Mouse (Mus musculus) spleen, adult 2 months (tissue): ENCODE results near the gene Hpgd. TPM values are rescaled to one million over a fixed set of nuclear protein-coding genes. Genes with fewer than 3 reads are reported as not detected.

Source experiments
- DNase-seq, 2 experiments: peaks; one replicate each; pipeline versions ENCODE4 v3.0.0 to v3.0.0-alpha.2; 2012 to 2021; ENCODE audit warnings: low spot score in 2 of 2, low read depth in 1 of 2
- H3K27ac ChIP-seq: fragments of 200-500 bp; 2 replicates; pipeline ENCODE4 v1.5.1; 2012; ENCODE audit warnings: low read length, inconsistent platforms; ENCODE audit not compliant: insufficient read depth
- H3K27me3 ChIP-seq: fragments of 200-500 bp; 2 replicates; pipeline ENCODE4 v1.6.1; 2012; ENCODE audit warnings: mild to moderate bottlenecking, moderate library complexity, low read length, inconsistent platforms; ENCODE audit not compliant: control insufficient read depth, insufficient read depth
- H3K36me3 ChIP-seq: fragments of 200-500 bp; 2 replicates; pipeline ENCODE4 v1.6.1; 2012; ENCODE audit warnings: mild to moderate bottlenecking, low read length, inconsistent platforms; ENCODE audit not compliant: control insufficient read depth, insufficient read depth
- H3K4me1 ChIP-seq: fragments of 200-500 bp; 2 replicates; pipeline ENCODE4 v1.6.1; 2011; ENCODE audit warnings: inconsistent platforms; ENCODE audit not compliant: control insufficient read depth, insufficient read depth, insufficient read length
- H3K4me3 ChIP-seq: fragments of 200-500 bp; 2 replicates; pipeline ENCODE4 v1.5.1; 2011; ENCODE audit warnings: mild to moderate bottlenecking, inconsistent platforms; ENCODE audit not compliant: insufficient read depth, insufficient read length; ENCODE audit errors: extremely low read depth
- CTCF ChIP-seq: fragments of 200-500 bp; IDR thresholded peaks from 2 replicates; pipeline ENCODE4 v1.5.1; 2011; ENCODE audit warnings: mild to moderate bottlenecking, inconsistent platforms; ENCODE audit not compliant: insufficient read depth, insufficient read length, insufficient replicate concordance; ENCODE audit errors: extremely low read depth
- POLR2A ChIP-seq: fragments of 200-500 bp; IDR thresholded peaks from 2 replicates; pipeline ENCODE4 v1.6.1; 2011; ENCODE audit warnings: low read depth, low read length, inconsistent platforms
- WGBS: fragments of 180-500 bp; shearing (Covaris S2); methylation state at CpG from one replicate; pipeline ENCODE4 v1.1.7; 2018; 5-methylcytosine and 5-hydroxymethylcytosine counted together
- polyA plus RNA-seq: library from polyadenylated mRNA; depleted of rRNA; stranded (reverse); fragments of >200 nt; gene quantifications from 2 replicates; pipeline ENCODE4 v1.2.3, GENCODE M21; 2012

Gene Hpgd
- polyA plus RNA-seq, 1 experiment = 17.6 TPM

GRCm38 (mm10) chr8:56344359-56344758 is 50.0 kb downstream of the Hpgd start:
- no peaks in the 10 kb centered on the region for H3K4me1 ChIP-seq
- H3K4me3 ChIP-seq = no peak overlapping the region
- DNase-seq = no peak
- H3K36me3 ChIP-seq = no peaks in the 10 kb centered on the region
- WGBS = 74% methylated on average over 1 of the region's 1 CpGs
- no peak overlapping the region for H3K27ac ChIP-seq
- TF ChIP-seq CTCF = no peak
- no peak for TF ChIP-seq POLR2A
- no peaks in the 10 kb centered on the region for H3K27me3 ChIP-seq

GRCm38 (mm10) chr8:56345641-56346420 is 51.4 kb downstream of the Hpgd start:
- Histone ChIP-seq H3K4me1 (no peaks in the 10 kb centered on the region), H3K27me3 (no peaks in the 10 kb centered on the region), H3K4me3 (no peak overlapping the region), H3K36me3 (no peaks in the 10 kb centered on the region), H3K27ac (no peak overlapping the region)
- WGBS = 83% methylated on average over 5 of the region's 5 CpGs
- TF ChIP-seq CTCF (no peak), POLR2A (no peak)
- DNase-seq = no peak

GRCm38 (mm10) chr8:56363180-56363579 is 68.8 kb downstream of the Hpgd start:
- H3K4me3 ChIP-seq = no peak overlapping the region
- TF ChIP-seq POLR2A = no peak
- no peak for TF ChIP-seq CTCF
- whole genome bisulfite sequencing = 76% methylated on average over 2 of the region's 2 CpGs
- no peaks in the 10 kb centered on the region for H3K27me3 ChIP-seq
- no peak for DNase-seq
- no peaks in the 10 kb centered on the region for H3K4me1 ChIP-seq
- no peak overlapping the region for H3K27ac ChIP-seq
- no peaks in the 10 kb centered on the region for H3K36me3 ChIP-seq
